Mouse (Mus musculus): Measurements from ENCODE around the gene Omt2b. TPM values are rescaled to one million over a fixed set of nuclear protein-coding genes. Genes with fewer than 3 reads are reported as not detected.
"Not testable (repeated sequence)": the region's sequence is repeated elsewhere in the genome, so short reads cannot be mapped to it uniquely, and the experiment has no call there.

Gene Omt2b
- polyA plus RNA-seq, 1 experiment, result not detected

DNA sequence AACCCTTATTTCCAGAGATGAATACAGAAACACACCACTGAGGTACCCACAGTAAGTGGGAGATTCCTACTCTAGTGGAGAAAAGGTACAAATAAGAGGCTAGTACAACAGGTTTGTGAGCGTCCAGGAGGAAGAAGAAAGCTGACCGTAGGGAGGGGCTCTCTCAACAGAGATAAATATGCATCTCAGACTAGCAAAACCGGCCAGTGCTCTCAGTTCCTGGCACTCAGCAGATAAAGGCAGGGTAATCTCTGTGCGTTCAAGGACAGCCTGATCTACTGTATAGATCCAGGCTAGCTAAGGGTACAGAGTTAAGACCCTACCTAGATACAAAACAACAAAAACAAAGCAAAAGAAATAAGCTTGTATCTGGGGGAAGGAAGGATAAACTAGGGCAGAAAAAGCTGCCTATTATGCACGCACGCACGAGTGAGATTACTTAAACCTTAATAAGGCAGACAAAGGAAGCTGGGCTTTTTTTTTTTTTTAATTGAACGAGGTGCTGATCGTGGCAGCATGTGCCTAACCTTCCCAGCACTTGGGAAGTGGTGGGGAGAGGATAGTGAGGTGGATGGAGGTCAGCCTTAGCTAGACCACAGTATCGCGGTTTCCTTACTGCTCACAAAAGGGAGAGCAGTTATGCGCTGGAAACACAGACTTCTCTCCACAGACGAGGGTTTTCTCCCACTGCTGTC lies 38.6 kb downstream of the Omt2b start:
- Histone ChIP-seq H3K36me3 (ENCODE audit: control insufficient read depth, insufficient read depth) (no peaks in the 10 kb centered on the region), H3ac (ENCODE audit: control insufficient read depth, insufficient read length, low read depth) (no peak overlapping the region), H3K79me2 (ENCODE audit: control insufficient read depth, insufficient read depth) (no peaks in the 10 kb centered on the region), H3K4me3 (ENCODE audit: insufficient read depth, poor library complexity, severe bottlenecking) (no peak overlapping the region), H3K27me3 (ENCODE audit: control insufficient read depth, insufficient read depth, insufficient read length) (no peaks in the 10 kb centered on the region), H3K79me3 (ENCODE audit: low read depth) (no peaks in the 10 kb centered on the region)
- TF ChIP-seq CEBPB (IDR thresholded peaks at IDR 0.05; ENCODE audit: low read depth) (no peak), FOSL1 (IDR thresholded peaks at IDR 0.05; ENCODE audit: insufficient read depth, low read length, poor library complexity, severe bottlenecking) (no peak), USF1 (IDR thresholded peaks at IDR 0.05; ENCODE audit: low read depth) (no peak), MYOG (IDR thresholded peaks at IDR 0.05; ENCODE audit: control insufficient read depth, extremely low read depth, insufficient read length) (no peak), MYOD1 (IDR thresholded peaks at IDR 0.05; ENCODE audit: control insufficient read depth, insufficient read length, low read depth) (no peak), CTCF (IDR thresholded peaks at IDR 0.05; ENCODE audit: control insufficient read depth, insufficient read depth, insufficient read length) (no peak), MAX (IDR thresholded peaks at IDR 0.05) (no peak)

DNA sequence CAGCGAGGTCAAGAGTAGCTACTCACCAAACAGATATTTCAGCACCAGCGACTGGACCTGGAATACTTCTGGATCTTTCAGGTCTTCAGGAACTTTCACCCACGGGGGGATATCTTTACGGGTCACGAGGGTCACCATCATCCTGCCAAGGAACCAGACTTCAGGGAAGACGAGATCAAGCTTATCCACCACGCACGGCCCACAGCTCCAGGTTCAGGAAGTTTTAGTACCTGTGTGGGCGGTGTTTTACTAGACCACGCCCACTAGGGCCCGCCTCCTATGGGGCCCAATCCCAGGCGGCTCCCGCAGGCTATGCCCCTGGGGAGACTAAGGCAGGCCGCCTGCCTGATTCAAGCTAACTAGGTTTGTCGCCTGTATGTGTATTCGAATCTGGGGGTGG lies 40.6 kb downstream of the Omt2b start, which contains the start of gene Dppa5a:
Gene Dppa5a (minus strand): TSS at position 219 of the 400 bp plus-strand sequence.
- H3K4me3 ChIP-seq (ENCODE audit: insufficient read depth, poor library complexity, severe bottlenecking); H3K79me3 ChIP-seq (ENCODE audit: low read depth); H3K36me3 ChIP-seq (ENCODE audit: control insufficient read depth, insufficient read depth); H3K27me3 ChIP-seq (ENCODE audit: control insufficient read depth, insufficient read depth, insufficient read length); H3K79me2 ChIP-seq (ENCODE audit: control insufficient read depth, insufficient read depth); H3ac ChIP-seq (ENCODE audit: control insufficient read depth, insufficient read length, low read depth): not testable (repeated sequence)

DNA sequence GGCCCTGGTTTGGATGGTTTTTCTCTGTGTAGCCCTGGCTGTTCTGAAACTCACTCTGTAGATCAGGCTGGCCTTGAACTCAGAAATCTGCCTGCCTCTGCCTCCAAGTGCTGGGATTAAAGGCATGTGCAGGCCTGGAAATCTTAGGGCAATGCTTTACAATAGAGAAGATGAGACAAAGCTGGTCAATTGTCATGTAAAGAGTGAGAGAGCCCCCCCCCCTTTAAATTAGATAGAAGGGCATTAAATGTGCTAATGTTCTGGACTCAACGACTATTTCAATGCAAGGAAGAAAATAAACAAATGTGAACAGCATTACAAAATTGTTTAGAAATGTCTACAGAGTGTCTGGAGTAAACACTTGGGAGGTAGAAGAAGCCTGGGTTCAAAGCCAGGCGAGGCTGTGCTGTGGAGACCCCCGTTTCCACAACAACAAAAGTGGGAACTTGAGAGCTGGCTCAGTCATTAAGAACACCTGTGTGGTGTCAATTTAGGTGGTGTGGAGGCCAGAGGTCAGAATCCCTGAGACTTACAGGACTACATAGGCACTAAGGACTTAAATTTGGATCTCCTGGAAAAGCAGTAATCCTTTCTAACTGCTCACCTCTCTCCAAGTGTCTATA lies 41.4 kb downstream of the Omt2b start:
- Histone ChIP-seq H3K36me3 (ENCODE audit: control insufficient read depth, insufficient read depth) (no peaks in the 10 kb centered on the region), H3K27me3 (ENCODE audit: control insufficient read depth, insufficient read depth, insufficient read length) (no peaks in the 10 kb centered on the region), H3K79me3 (ENCODE audit: low read depth) (no peaks in the 10 kb centered on the region), H3ac (ENCODE audit: control insufficient read depth, insufficient read length, low read depth) (no peak overlapping the region), H3K79me2 (ENCODE audit: control insufficient read depth, insufficient read depth) (no peaks in the 10 kb centered on the region), H3K4me3 (ENCODE audit: insufficient read depth, poor library complexity, severe bottlenecking) (no peak overlapping the region)
- TF ChIP-seq MYOG (IDR thresholded peaks at IDR 0.05; ENCODE audit: control insufficient read depth, extremely low read depth, insufficient read length) (no peak), CTCF (IDR thresholded peaks at IDR 0.05; ENCODE audit: control insufficient read depth, insufficient read depth, insufficient read length) (no peak), MAX (IDR thresholded peaks at IDR 0.05) (no peak), MYOD1 (IDR thresholded peaks at IDR 0.05; ENCODE audit: control insufficient read depth, insufficient read length, low read depth) (no peak)

DNA sequence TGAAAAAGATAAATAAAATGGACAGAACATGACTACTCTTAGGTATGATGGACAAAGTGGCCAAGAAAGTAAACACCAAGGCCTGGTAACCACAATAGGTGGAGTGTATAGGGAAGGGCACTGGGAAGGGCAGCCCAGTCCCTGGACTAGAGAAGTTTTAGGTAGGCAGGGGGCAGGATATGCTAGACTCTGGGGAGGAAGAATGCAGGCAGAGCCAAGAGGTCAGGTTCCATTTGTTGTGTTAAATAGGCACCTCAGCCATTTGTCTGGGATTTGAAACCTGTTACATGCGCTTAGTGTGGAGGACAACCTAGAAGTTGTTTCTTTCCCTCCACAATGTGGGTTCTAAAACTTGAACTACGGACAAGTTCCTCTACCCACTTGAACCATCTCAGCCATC lies 42.0 kb downstream of the Omt2b start:
- Histone ChIP-seq H3K79me3 (ENCODE audit: low read depth) (no peaks in the 10 kb centered on the region), H3K4me3 (ENCODE audit: insufficient read depth, poor library complexity, severe bottlenecking) (no peak overlapping the region), H3K36me3 (ENCODE audit: control insufficient read depth, insufficient read depth) (no peaks in the 10 kb centered on the region), H3ac (ENCODE audit: control insufficient read depth, insufficient read length, low read depth) (no peak overlapping the region), H3K27me3 (ENCODE audit: control insufficient read depth, insufficient read depth, insufficient read length) (no peaks in the 10 kb centered on the region), H3K79me2 (ENCODE audit: control insufficient read depth, insufficient read depth) (no peaks in the 10 kb centered on the region)
- no peak for TF ChIP-seq USF1 (IDR thresholded peaks at IDR 0.05; ENCODE audit: low read depth)
- no peak for TF ChIP-seq CTCF (IDR thresholded peaks at IDR 0.05; ENCODE audit: control insufficient read depth, insufficient read depth, insufficient read length)
- TF ChIP-seq MYOD1 (IDR thresholded peaks at IDR 0.05; ENCODE audit: control insufficient read depth, insufficient read length, low read depth), result no peak
- TF ChIP-seq MYOG (IDR thresholded peaks at IDR 0.05; ENCODE audit: control insufficient read depth, extremely low read depth, insufficient read length), result no peak
- no peak for TF ChIP-seq CEBPB (IDR thresholded peaks at IDR 0.05; ENCODE audit: low read depth)
- TF ChIP-seq FOSL1 (IDR thresholded peaks at IDR 0.05; ENCODE audit: insufficient read depth, low read length, poor library complexity, severe bottlenecking), result no peak
- no peak for TF ChIP-seq MAX (IDR thresholded peaks at IDR 0.05)

DNA sequence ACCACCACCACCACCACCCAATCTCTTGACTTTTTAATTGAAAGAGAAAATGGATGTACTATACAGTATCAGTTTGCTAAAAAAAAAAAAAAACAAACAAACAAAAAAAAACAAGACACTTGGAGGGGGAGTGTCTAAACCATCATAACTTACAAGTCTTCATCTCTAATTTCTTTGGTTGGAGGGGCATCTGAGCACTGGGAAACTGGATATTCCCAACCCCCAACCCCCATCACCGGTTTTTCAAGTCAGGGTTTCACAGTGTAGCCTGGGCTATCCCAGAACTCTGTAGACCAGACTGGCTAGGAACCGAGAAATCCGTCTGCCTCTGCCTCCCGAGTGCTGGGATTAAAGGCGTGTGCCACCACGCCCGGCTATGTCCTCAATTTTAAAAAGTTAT lies 42.4 kb downstream of the Omt2b start:
- Histone ChIP-seq H3K4me3 (ENCODE audit: insufficient read depth, poor library complexity, severe bottlenecking) (no peak overlapping the region), H3K27me3 (ENCODE audit: control insufficient read depth, insufficient read depth, insufficient read length) (no peaks in the 10 kb centered on the region), H3K79me3 (ENCODE audit: low read depth) (no peaks in the 10 kb centered on the region), H3K36me3 (ENCODE audit: control insufficient read depth, insufficient read depth) (no peaks in the 10 kb centered on the region), H3K79me2 (ENCODE audit: control insufficient read depth, insufficient read depth) (no peaks in the 10 kb centered on the region), H3ac (ENCODE audit: control insufficient read depth, insufficient read length, low read depth) (no peak overlapping the region)
- no peak for TF ChIP-seq MYOD1 (IDR thresholded peaks at IDR 0.05; ENCODE audit: control insufficient read depth, insufficient read length, low read depth)
- TF ChIP-seq FOSL1 (IDR thresholded peaks at IDR 0.05; ENCODE audit: insufficient read depth, low read length, poor library complexity, severe bottlenecking), result no peak
- TF ChIP-seq USF1 (IDR thresholded peaks at IDR 0.05; ENCODE audit: low read depth), result no peak
- TF ChIP-seq CEBPB (IDR thresholded peaks at IDR 0.05; ENCODE audit: low read depth), result no peak

DNA sequence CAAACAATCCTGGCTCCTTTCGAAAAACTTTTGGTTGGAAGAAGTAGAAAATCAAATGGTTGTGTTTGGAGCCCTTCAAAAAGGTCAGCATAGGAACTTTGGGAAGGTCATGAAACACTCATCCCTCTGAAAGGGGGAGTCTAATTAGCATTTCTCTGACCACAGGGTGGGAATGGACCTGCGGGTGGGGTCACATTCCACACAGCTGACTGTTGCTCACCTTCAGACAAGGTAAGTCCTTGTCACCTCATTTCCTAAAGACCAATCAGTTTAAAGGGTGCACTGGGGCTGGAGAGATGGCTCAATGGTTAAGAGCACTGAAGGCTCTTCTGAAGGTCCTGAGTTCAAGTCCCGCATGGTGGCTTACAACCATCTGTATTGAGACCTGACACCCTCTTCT lies 44.1 kb downstream of the Omt2b start:
- no peak overlapping the region for H3K4me3 ChIP-seq (ENCODE audit: insufficient read depth, poor library complexity, severe bottlenecking)
- H3K79me3 ChIP-seq (ENCODE audit: low read depth), result no peaks in the 10 kb centered on the region
- no peaks in the 10 kb centered on the region for H3K79me2 ChIP-seq (ENCODE audit: control insufficient read depth, insufficient read depth)
- H3ac ChIP-seq (ENCODE audit: control insufficient read depth, insufficient read length, low read depth), result no peak overlapping the region
- no peak for TF ChIP-seq CEBPB (IDR thresholded peaks at IDR 0.05; ENCODE audit: low read depth)
- TF ChIP-seq MAX (IDR thresholded peaks at IDR 0.05), result no peak
- no peak for TF ChIP-seq USF1 (IDR thresholded peaks at IDR 0.05; ENCODE audit: low read depth)
- no peak for TF ChIP-seq MYOD1 (IDR thresholded peaks at IDR 0.05; ENCODE audit: control insufficient read depth, insufficient read length, low read depth)
- TF ChIP-seq FOSL1 (IDR thresholded peaks at IDR 0.05; ENCODE audit: insufficient read depth, low read length, poor library complexity, severe bottlenecking), result no peak
- no peak for TF ChIP-seq MYOG (IDR thresholded peaks at IDR 0.05; ENCODE audit: control insufficient read depth, extremely low read depth, insufficient read length)
- no peak for TF ChIP-seq CTCF (IDR thresholded peaks at IDR 0.05; ENCODE audit: control insufficient read depth, insufficient read depth, insufficient read length)
- no peaks in the 10 kb centered on the region for H3K27me3 ChIP-seq (ENCODE audit: control insufficient read depth, insufficient read depth, insufficient read length)
- H3K36me3 ChIP-seq (ENCODE audit: control insufficient read depth, insufficient read depth), result no peaks in the 10 kb centered on the region

Measured in C2C12 (cell line).